Mouse (Mus musculus) telencephalon, adult 2 months (tissue): ENCODE measurements around the gene Pts.

Source experiments
- DNase-seq: peaks from one replicate; pipeline ENCODE4 v3.0.0-alpha.2; 2011; ENCODE audit warnings: low read depth, low spot score

The Pts gene

GRCm38 (mm10) chr9:50491531-50492045, 36.9 kb downstream of the Pts start:
- no peak for DNase-seq

GRCm38 (mm10) chr9:50490836-50491235, 37.7 kb downstream of the Pts start:
- DNase-seq, result no peak

GRCm38 (mm10) chr9:50485521-50485920, 43.0 kb downstream of the Pts start:
- DNase-seq, result no peak

GRCm38 (mm10) chr9:50482743-50483142, 45.8 kb downstream of the Pts start:
- DNase-seq, result no peak

GRCm38 (mm10) chr9:50479476-50479875, 49.0 kb downstream of the Pts start:
- DNase-seq, result no peak

- no peak for DNase-seq
Observed at GRCm38 (mm10) chr9:50478826-50479225, 49.7 kb downstream of the Pts start.

GRCm38 (mm10) chr9:50477270-50477669, 51.3 kb downstream of the Pts start:
- DNase-seq, result no peak

GRCm38 (mm10) chr9:50476651-50477050, 51.9 kb downstream of the Pts start:
- no peak for DNase-seq

GRCm38 (mm10) chr9:50475745-50476144, 52.8 kb downstream of the Pts start:
- no peak for DNase-seq

GRCm38 (mm10) chr9:50475318-50475717, 53.2 kb downstream of the Pts start:
- DNase-seq, result no peak
